Mouse (Mus musculus): Measurements from ENCODE around the gene Rnf187.

The Rnf187 gene

GRCm38 (mm10) chr11:58938322-58939087 lies at the start of gene Rnf187:
Gene Rnf187, minus strand, starts transcription at chr11:58938916.
- peak; percentile 84 for DNase-seq (ENCODE audit: low read depth, low spot score)

- DNase-seq (ENCODE audit: low read depth, low spot score): no peak
Observed at GRCm38 (mm10) chr11:58985299-58985917, 46.7 kb upstream of the Rnf187 start.

- no peak for DNase-seq (ENCODE audit: low read depth, low spot score)
Observed at GRCm38 (mm10) chr11:58984657-58985056, 45.9 kb upstream of the Rnf187 start.

- no peak for DNase-seq (ENCODE audit: low read depth, low spot score)
Observed at GRCm38 (mm10) chr11:58983691-58984341, 45.1 kb upstream of the Rnf187 start.

GRCm38 (mm10) chr11:58982471-58983097 lies 43.9 kb upstream of the Rnf187 start:
- DNase-seq (ENCODE audit: low read depth, low spot score): no peak

GRCm38 (mm10) chr11:58981541-58982447 lies 43.1 kb upstream of the Rnf187 start:
- DNase-seq (ENCODE audit: low read depth, low spot score): no peak

GRCm38 (mm10) chr11:58980381-58980990 lies 41.8 kb upstream of the Rnf187 start:
- no peak for DNase-seq (ENCODE audit: low read depth, low spot score)

- DNase-seq (ENCODE audit: low read depth, low spot score): no peak
Observed at GRCm38 (mm10) chr11:58979661-58980060, 40.9 kb upstream of the Rnf187 start.

GRCm38 (mm10) chr11:58979183-58979582 lies 40.5 kb upstream of the Rnf187 start:
- no peak for DNase-seq (ENCODE audit: low read depth, low spot score)

GRCm38 (mm10) chr11:58978706-58979030 lies 40.0 kb upstream of the Rnf187 start:
- DNase-seq (ENCODE audit: low read depth, low spot score): no peak

- peak; percentile 51 for DNase-seq (ENCODE audit: low read depth, low spot score)
Observed at GRCm38 (mm10) chr11:58978027-58978705, 39.5 kb upstream of the Rnf187 start, which contains the start of gene Trim11. Gene Trim11, plus strand, starts transcription at chr11:58978093.

- DNase-seq (ENCODE audit: low read depth, low spot score): no peak
Observed at GRCm38 (mm10) chr11:58977607-58978026, 38.9 kb upstream of the Rnf187 start.

- DNase-seq (ENCODE audit: low read depth, low spot score): no peak
Observed at GRCm38 (mm10) chr11:58977150-58977549, 38.4 kb upstream of the Rnf187 start.

GRCm38 (mm10) chr11:58974414-58974813 lies 35.7 kb upstream of the Rnf187 start:
- DNase-seq (ENCODE audit: low read depth, low spot score): no peak

GRCm38 (mm10) chr11:58971796-58972195 lies 33.1 kb upstream of the Rnf187 start:
- no peak for DNase-seq (ENCODE audit: low read depth, low spot score)

GRCm38 (mm10) chr11:58970831-58971530 lies 32.3 kb upstream of the Rnf187 start:
- no peak for DNase-seq (ENCODE audit: low read depth, low spot score)

GRCm38 (mm10) chr11:58969659-58970058 lies 30.9 kb upstream of the Rnf187 start:
- DNase-seq (ENCODE audit: low read depth, low spot score): no peak

- no peak for DNase-seq (ENCODE audit: low read depth, low spot score)
Observed at GRCm38 (mm10) chr11:58969027-58969426, 30.3 kb upstream of the Rnf187 start.

GRCm38 (mm10) chr11:58968551-58968950 lies 29.8 kb upstream of the Rnf187 start:
- DNase-seq (ENCODE audit: low read depth, low spot score): no peak

GRCm38 (mm10) chr11:58967346-58967745 lies 28.6 kb upstream of the Rnf187 start:
- DNase-seq (ENCODE audit: low read depth, low spot score): no peak
